Mouse (Mus musculus) megakaryocyte, embryonic 14.5 days (primary cell): Measurements from ENCODE around the gene Trpt1.

Source experiments
- FLI1 ChIP-seq: IDR thresholded peaks from 2 replicates; pipeline ENCODE4 v1.6.1; 2012; ENCODE audit warnings: low read length, inconsistent platforms, mixed read lengths
- GATA1 ChIP-seq: IDR thresholded peaks from 3 replicates; pipeline ENCODE4 v1.6.1; 2012; ENCODE audit warnings: mixed read lengths, low read length, inconsistent platforms, borderline replicate concordance

- TF ChIP-seq GATA1 (no peak), FLI1 (no peak)
Observed at GRCm38 (mm10) chr19:7039088-7039720, 43.3 kb downstream of the Trpt1 start.
